Mouse (Mus musculus): ENCODE data around the gene Gm42878. TPM values are rescaled to one million over a fixed set of nuclear protein-coding genes. Genes with fewer than 3 reads are reported as not detected.
"Not testable (repeated sequence)": the region's sequence is repeated elsewhere in the genome, so short reads cannot be mapped to it uniquely, and the experiment has no call there.

Gene Gm42878
- total and polyA plus RNA-seq, 2 experiments from 2014 or later = not detected

GRCm38 (mm10) chr5:121518983-121519382, 26.3 kb downstream of the Gm42878 start:
- DNase-seq (ENCODE audit: low spot score) = no peak
- Histone ChIP-seq H3K4me1 (ENCODE audit: insufficient read depth, low read length) (no peaks in the 10 kb centered on the region), H3K9me3 (ENCODE audit: low read length) (no peaks in the 10 kb centered on the region), H3K9ac (replicated peaks; ENCODE audit: low read length, poor library complexity, severe bottlenecking) (no peak overlapping the region), H3K4me3 (ENCODE audit: low read depth, low read length) (no peak overlapping the region), H3K27ac (ENCODE audit: low read depth, low read length) (no peak overlapping the region), H3K4me2 (ENCODE audit: low read depth, low read length, poor library complexity, severe bottlenecking) (no peak overlapping the region), H3K27me3 (ENCODE audit: insufficient read depth, low read length) (no peaks in the 10 kb centered on the region), H3K36me3 (ENCODE audit: insufficient read depth, low read length) (peaks cover 12% of the 10 kb centered on the region)
- no peak for ATAC-seq (ENCODE audit: low FRiP score)
- TF ChIP-seq CTCF (IDR thresholded peaks at IDR 0.05) = no peak
- WGBS = 95% methylated on average over 9 of the region's 9 CpGs

GRCm38 (mm10) chr5:121510009-121510408, 35.3 kb downstream of the Gm42878 start:
- DNase-seq (ENCODE audit: low spot score) (no peak), ATAC-seq (ENCODE audit: low FRiP score) (no peak)
- no peak overlapping the region for H3K9ac ChIP-seq (replicated peaks; ENCODE audit: low read length, poor library complexity, severe bottlenecking)
- WGBS = 81% methylated on average over 7 of the region's 7 CpGs
- no peaks in the 10 kb centered on the region for H3K27me3 ChIP-seq (ENCODE audit: insufficient read depth, low read length)
- H3K4me1 ChIP-seq (ENCODE audit: insufficient read depth, low read length) = no peaks in the 10 kb centered on the region
- no peaks in the 10 kb centered on the region for H3K9me3 ChIP-seq (ENCODE audit: low read length)
- H3K4me3 ChIP-seq (ENCODE audit: low read depth, low read length) = no peak overlapping the region
- H3K36me3 ChIP-seq (ENCODE audit: insufficient read depth, low read length) = no peaks in the 10 kb centered on the region
- no peak overlapping the region for H3K4me2 ChIP-seq (ENCODE audit: low read depth, low read length, poor library complexity, severe bottlenecking)
- H3K27ac ChIP-seq (ENCODE audit: low read depth, low read length) = no peak overlapping the region
- no peak for TF ChIP-seq CTCF (IDR thresholded peaks at IDR 0.05)

- Histone ChIP-seq H3K4me2 (ENCODE audit: low read depth, low read length, poor library complexity, severe bottlenecking) (no peak overlapping the region), H3K9me3 (ENCODE audit: low read length) (no peaks in the 10 kb centered on the region), H3K27me3 (ENCODE audit: insufficient read depth, low read length) (no peaks in the 10 kb centered on the region), H3K4me3 (ENCODE audit: low read depth, low read length) (no peak overlapping the region), H3K9ac (replicated peaks; ENCODE audit: low read length, poor library complexity, severe bottlenecking) (no peak overlapping the region), H3K4me1 (ENCODE audit: insufficient read depth, low read length) (no peaks in the 10 kb centered on the region), H3K36me3 (ENCODE audit: insufficient read depth, low read length) (no peaks in the 10 kb centered on the region), H3K27ac (ENCODE audit: low read depth, low read length) (no peak overlapping the region)
- DNase-seq (ENCODE audit: low spot score) (no peak), ATAC-seq (ENCODE audit: low FRiP score) (no peak)
- no peak for TF ChIP-seq CTCF (IDR thresholded peaks at IDR 0.05)
- 97% methylated on average over 1 of the region's 1 CpGs for WGBS
Measured at GRCm38 (mm10) chr5:121506846-121507245, 38.4 kb downstream of the Gm42878 start.

- WGBS = 88% methylated on average over 3 of the region's 3 CpGs
- no peaks in the 10 kb centered on the region for H3K36me3 ChIP-seq (ENCODE audit: insufficient read depth, low read length)
- DNase-seq (ENCODE audit: low spot score) (no peak), ATAC-seq (ENCODE audit: low FRiP score) (no peak)
- H3K9ac ChIP-seq (replicated peaks; ENCODE audit: low read length, poor library complexity, severe bottlenecking) = no peak within 1 kb of the TSS
- no peak within 1 kb of the TSS for H3K4me3 ChIP-seq (ENCODE audit: low read depth, low read length)
- no peak within 1 kb of the TSS for H3K27ac ChIP-seq (ENCODE audit: low read depth, low read length)
- no peak within 1 kb of the TSS for H3K4me2 ChIP-seq (ENCODE audit: low read depth, low read length, poor library complexity, severe bottlenecking)
- no peaks in the 10 kb centered on the region for H3K27me3 ChIP-seq (ENCODE audit: insufficient read depth, low read length)
- H3K9me3 ChIP-seq (ENCODE audit: low read length) = no peaks in the 10 kb centered on the region
- TF ChIP-seq CTCF (IDR thresholded peaks at IDR 0.05) = no peak
- H3K4me1 ChIP-seq (ENCODE audit: insufficient read depth, low read length) = no peaks in the 10 kb centered on the region
Measured at GRCm38 (mm10) chr5:121503231-121503630, 42.1 kb downstream of the Gm42878 start, which contains the start of gene Adam1b. Gene Adam1b (minus strand): TSS chr5:121503435.

GRCm38 (mm10) chr5:121501424-121501996, 43.8 kb downstream of the Gm42878 start:
- DNase-seq (ENCODE audit: low spot score); H3K27me3 ChIP-seq (ENCODE audit: insufficient read depth, low read length); H3K36me3 ChIP-seq (ENCODE audit: insufficient read depth, low read length); H3K4me3 ChIP-seq (ENCODE audit: low read depth, low read length); H3K4me2 ChIP-seq (ENCODE audit: low read depth, low read length, poor library complexity, severe bottlenecking); H3K9ac ChIP-seq (replicated peaks; ENCODE audit: low read length, poor library complexity, severe bottlenecking); H3K27ac ChIP-seq (ENCODE audit: low read depth, low read length); H3K9me3 ChIP-seq (ENCODE audit: low read length); ATAC-seq (ENCODE audit: low FRiP score); H3K4me1 ChIP-seq (ENCODE audit: insufficient read depth, low read length): not testable (repeated sequence)
- WGBS = 72% methylated on average over 10 of the region's 17 CpGs

- Histone ChIP-seq H3K4me3 (ENCODE audit: low read depth, low read length) (no peak overlapping the region), H3K27me3 (ENCODE audit: insufficient read depth, low read length) (no peaks in the 10 kb centered on the region), H3K4me2 (ENCODE audit: low read depth, low read length, poor library complexity, severe bottlenecking) (no peak overlapping the region), H3K9me3 (ENCODE audit: low read length) (no peaks in the 10 kb centered on the region), H3K4me1 (ENCODE audit: insufficient read depth, low read length) (no peaks in the 10 kb centered on the region), H3K27ac (ENCODE audit: low read depth, low read length) (no peak overlapping the region), H3K9ac (replicated peaks; ENCODE audit: low read length, poor library complexity, severe bottlenecking) (no peak overlapping the region), H3K36me3 (ENCODE audit: insufficient read depth, low read length) (no peaks in the 10 kb centered on the region)
- 75% methylated on average over 7 of the region's 7 CpGs for WGBS
- no peak for TF ChIP-seq CTCF (IDR thresholded peaks at IDR 0.05)
- ATAC-seq (ENCODE audit: low FRiP score) (no peak), DNase-seq (ENCODE audit: low spot score) (no peak)
Measured at GRCm38 (mm10) chr5:121500719-121501118, 44.6 kb downstream of the Gm42878 start.
